Mouse (Mus musculus) embryonic facial prominence, embryonic 13.5 days (tissue): ENCODE measurements at regions not wholly inside any gene's neighbourhood (a gene's known extent, or its start where the extent isn't known, plus 50 kb on each side); places are given as distances from the start of the nearest gene placed in this dataset.

Source experiments
- ATAC-seq: fragments of 200-750 bp; cut with Nextera tagmentation; 2 replicates; pipeline ENCODE4 v1.8.0; 2017; ENCODE audit warnings: low read depth; ENCODE audit not compliant: insufficient number of reproducible peaks, insufficient read depth, low FRiP score, low TSS enrichment
- H3K27ac ChIP-seq: fragments of 300-500 bp; sonication (generic); 2 replicates; pipeline ENCODE4 v1.5.1; 2015; ENCODE audit warnings: moderate library complexity, mild to moderate bottlenecking, inconsistent platforms
- H3K27me3 ChIP-seq: fragments of 300-500 bp; sonication (generic); 2 replicates; pipeline ENCODE4 v1.6.1; 2015; ENCODE audit warnings: mild to moderate bottlenecking, inconsistent platforms
- H3K36me3 ChIP-seq: fragments of 300-500 bp; sonication (generic); 2 replicates; pipeline ENCODE4 v1.6.1; 2015; ENCODE audit warnings: mild to moderate bottlenecking, inconsistent platforms
- H3K4me1 ChIP-seq: fragments of 300-500 bp; sonication (generic); 2 replicates; pipeline ENCODE4 v1.6.1; 2015; ENCODE audit warnings: inconsistent platforms
- H3K4me2 ChIP-seq: fragments of 300-500 bp; sonication (generic); 2 replicates; pipeline ENCODE4 v1.6.1; 2015; ENCODE audit warnings: moderate library complexity, mild to moderate bottlenecking, inconsistent platforms
- H3K4me3 ChIP-seq: fragments of 300-500 bp; sonication (generic); 2 replicates; pipeline ENCODE4 v1.5.1; 2015; ENCODE audit warnings: mild to moderate bottlenecking, inconsistent platforms
- H3K9ac ChIP-seq: fragments of 300-500 bp; sonication (generic); 2 replicates; pipeline ENCODE4 v1.6.1; 2015; ENCODE audit warnings: mild to moderate bottlenecking, inconsistent platforms
- H3K9me3 ChIP-seq: fragments of 300-500 bp; sonication (generic); 2 replicates; pipeline ENCODE4 v1.6.1; 2016; ENCODE audit warnings: inconsistent platforms
- WGBS: fragments of 180-500 bp; shearing (Covaris S2); methylation state at CpG from one replicate; pipeline ENCODE4 v1.1.7; 2015; ENCODE audit warnings: mixed read lengths; 5-methylcytosine and 5-hydroxymethylcytosine counted together

DNA sequence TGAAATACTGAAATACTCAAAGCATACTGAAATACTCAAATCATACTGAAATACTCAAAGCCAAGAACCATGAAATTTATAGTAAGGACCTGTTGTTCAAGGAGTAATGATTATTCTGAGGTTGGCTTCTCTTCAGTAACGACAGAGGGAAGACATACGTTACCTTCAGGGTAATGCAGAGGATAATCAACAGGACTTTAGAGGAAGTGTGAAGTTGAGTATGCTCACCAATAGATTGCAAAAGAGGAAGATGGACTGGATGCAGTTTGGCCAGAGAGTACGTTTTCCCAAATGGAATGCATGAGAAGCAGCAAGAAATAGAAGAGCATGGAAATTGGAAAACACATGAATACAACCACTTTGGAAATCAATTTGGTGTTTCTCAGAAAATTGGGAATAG, 79.1 kb upstream of the Pdc start:
- Histone ChIP-seq H3K4me1 (no peaks in the 10 kb centered on the region), H3K27me3 (no peaks in the 10 kb centered on the region), H3K27ac (no peak overlapping the region), H3K9me3 (no peaks in the 10 kb centered on the region), H3K9ac (no peak overlapping the region), H3K4me2 (no peak overlapping the region), H3K4me3 (no peak overlapping the region), H3K36me3 (no peaks in the 10 kb centered on the region)
- 83% methylated on average over 3 of the region's 3 CpGs for WGBS
- no peak for ATAC-seq

DNA sequence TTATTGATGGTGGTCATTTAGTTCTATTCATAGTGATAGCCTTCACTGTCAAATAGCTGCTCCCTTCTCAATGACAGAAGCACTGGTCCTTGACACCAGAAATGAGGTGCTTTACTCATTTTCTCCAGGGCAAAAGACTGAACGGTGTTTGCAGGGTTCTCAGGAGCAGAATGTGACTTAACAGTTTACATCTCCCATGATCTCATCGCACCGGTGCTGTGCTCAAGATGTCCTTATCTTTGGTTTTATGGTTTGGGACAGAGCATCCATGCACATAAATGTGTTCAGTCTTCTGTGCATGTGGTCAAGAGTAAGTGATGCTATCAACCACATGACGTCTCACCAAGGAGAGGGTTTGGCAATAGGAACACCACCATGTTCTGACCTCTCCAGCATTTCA, 78.1 kb upstream of the Pdc start:
- H3K27me3 ChIP-seq = no peaks in the 10 kb centered on the region
- no peaks in the 10 kb centered on the region for H3K36me3 ChIP-seq
- no peak overlapping the region for H3K27ac ChIP-seq
- no peaks in the 10 kb centered on the region for H3K9me3 ChIP-seq
- H3K4me1 ChIP-seq = no peaks in the 10 kb centered on the region
- H3K9ac ChIP-seq = no peak overlapping the region
- 84% methylated on average over 4 of the region's 4 CpGs for WGBS
- ATAC-seq = no peak
- no peak overlapping the region for H3K4me2 ChIP-seq
- H3K4me3 ChIP-seq = no peak overlapping the region

DNA sequence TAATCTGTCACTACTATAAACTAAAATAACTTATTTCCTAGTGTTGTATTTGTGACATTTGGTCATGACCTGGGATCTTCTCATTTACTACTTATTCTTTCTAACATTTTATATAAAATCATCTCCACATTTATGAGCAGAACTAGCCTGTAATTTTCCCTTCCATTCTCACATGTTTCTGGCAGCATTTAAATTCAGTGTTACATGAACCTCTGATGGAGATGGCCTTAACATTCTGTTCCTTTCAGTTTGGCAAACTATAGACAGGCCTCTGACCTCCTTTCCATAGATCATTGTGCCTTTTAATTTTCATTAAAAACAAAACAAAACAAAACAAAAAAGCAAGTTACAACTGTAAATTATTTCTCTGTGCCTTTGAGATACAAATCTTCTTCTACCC, 77.1 kb upstream of the Pdc start:
- no peak for ATAC-seq
- H3K4me2 ChIP-seq = no peak overlapping the region
- no peaks in the 10 kb centered on the region for H3K4me1 ChIP-seq
- H3K27me3 ChIP-seq = no peaks in the 10 kb centered on the region
- H3K4me3 ChIP-seq = no peak overlapping the region
- no peaks in the 10 kb centered on the region for H3K36me3 ChIP-seq
- H3K9me3 ChIP-seq = no peaks in the 10 kb centered on the region
- H3K9ac ChIP-seq = no peak overlapping the region
- no peak overlapping the region for H3K27ac ChIP-seq

DNA sequence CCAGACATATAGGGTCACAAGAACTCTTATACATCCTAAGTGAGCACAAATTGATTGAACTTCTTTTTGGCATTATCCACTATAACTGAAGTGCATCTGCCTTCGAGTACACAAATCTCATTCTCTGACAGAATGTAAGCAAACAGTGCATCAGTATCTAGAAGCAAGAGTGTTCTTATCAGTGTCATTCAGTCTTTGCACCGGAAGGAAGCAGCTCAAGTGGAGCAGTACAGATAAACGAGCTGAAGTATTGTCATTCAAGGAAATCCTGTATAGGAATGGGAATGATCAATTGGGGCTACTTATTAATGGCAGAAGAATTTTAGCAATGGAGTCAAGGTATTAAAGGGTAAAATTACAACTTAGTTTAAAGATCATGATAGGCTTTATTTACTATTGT, 74.3 kb upstream of the Pdc start:
- Histone ChIP-seq H3K27ac (no peak overlapping the region), H3K9me3 (no peaks in the 10 kb centered on the region), H3K4me1 (no peaks in the 10 kb centered on the region), H3K27me3 (no peaks in the 10 kb centered on the region), H3K36me3 (no peaks in the 10 kb centered on the region), H3K4me2 (no peak overlapping the region), H3K4me3 (no peak overlapping the region), H3K9ac (no peak overlapping the region)
- 69% methylated on average over 3 of the region's 3 CpGs for WGBS
- no peak for ATAC-seq

DNA sequence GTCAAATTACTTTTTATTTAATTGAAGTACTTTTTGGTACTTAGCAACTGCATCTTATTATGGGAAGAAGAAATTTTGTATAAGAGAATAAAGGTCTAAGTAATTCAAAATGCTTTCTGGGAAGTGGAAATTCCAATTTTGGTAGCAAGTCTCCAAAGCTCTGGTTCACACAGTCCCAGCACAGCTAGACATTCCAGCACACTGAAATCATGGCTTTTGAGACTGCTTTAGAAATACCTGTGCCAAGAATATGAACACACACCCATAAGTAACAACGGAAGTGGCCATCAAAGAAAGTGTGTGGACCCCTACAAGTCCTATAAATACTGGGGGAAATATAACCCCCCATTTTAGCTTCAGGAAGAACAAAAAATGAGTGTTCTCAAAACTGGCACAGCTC, 67.8 kb upstream of the Pdc start:
- no peak overlapping the region for H3K9ac ChIP-seq
- no peak overlapping the region for H3K27ac ChIP-seq
- 89% methylated on average over 1 of the region's 1 CpGs for WGBS
- H3K9me3 ChIP-seq = no peaks in the 10 kb centered on the region
- H3K36me3 ChIP-seq = no peaks in the 10 kb centered on the region
- no peaks in the 10 kb centered on the region for H3K27me3 ChIP-seq
- H3K4me2 ChIP-seq = no peak overlapping the region
- no peaks in the 10 kb centered on the region for H3K4me1 ChIP-seq
- no peak for ATAC-seq
- H3K4me3 ChIP-seq = no peak overlapping the region

DNA sequence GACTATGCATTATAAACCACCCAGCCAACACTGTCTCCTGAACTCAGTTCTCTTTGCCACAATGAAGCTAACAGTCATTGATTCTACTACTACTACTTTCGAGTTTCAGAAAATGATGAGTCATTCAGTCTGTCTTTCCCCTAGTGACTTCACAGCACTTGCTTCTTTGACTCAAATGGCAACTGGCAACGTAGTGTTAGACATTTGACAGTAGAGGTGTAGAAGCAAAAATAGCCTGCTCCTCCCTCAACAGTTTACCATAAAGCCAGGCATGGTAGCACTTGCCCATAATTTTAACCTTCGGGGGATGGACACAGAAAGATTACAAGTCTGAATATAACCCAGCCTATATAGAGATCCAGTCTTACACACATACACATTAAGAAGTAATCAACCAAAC, 67.3 kb upstream of the Pdc start:
- no peaks in the 10 kb centered on the region for H3K27me3 ChIP-seq
- no peak overlapping the region for H3K9ac ChIP-seq
- no peaks in the 10 kb centered on the region for H3K9me3 ChIP-seq
- no peak overlapping the region for H3K4me3 ChIP-seq
- 82% methylated on average over 3 of the region's 3 CpGs for WGBS
- H3K4me1 ChIP-seq = no peaks in the 10 kb centered on the region
- H3K4me2 ChIP-seq = no peak overlapping the region
- no peak for ATAC-seq
- no peaks in the 10 kb centered on the region for H3K36me3 ChIP-seq
- H3K27ac ChIP-seq = no peak overlapping the region

DNA sequence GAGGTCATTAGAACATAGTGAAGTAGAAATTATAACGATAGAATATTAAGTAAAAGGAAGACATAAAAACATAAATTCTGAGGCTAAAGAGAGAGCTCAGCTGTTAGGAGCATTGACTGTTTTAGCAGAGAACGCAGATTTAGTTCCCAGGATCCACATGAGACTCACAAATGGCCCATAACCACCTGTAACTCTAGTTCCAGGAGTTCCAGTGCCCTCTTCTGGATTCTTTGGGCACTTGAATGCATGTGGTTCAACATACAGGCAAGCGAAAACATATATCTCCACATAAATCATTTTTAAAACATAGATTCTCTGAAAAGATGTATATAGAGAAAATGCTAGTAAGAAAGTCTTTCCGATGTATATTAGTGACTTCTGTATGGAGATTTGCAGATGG, 61.6 kb upstream of the Pdc start:
- Histone ChIP-seq H3K4me3 (no peak overlapping the region), H3K9ac (no peak overlapping the region), H3K4me2 (no peak overlapping the region), H3K27ac (no peak overlapping the region), H3K36me3 (no peaks in the 10 kb centered on the region), H3K9me3 (no peaks in the 10 kb centered on the region), H3K27me3 (no peaks in the 10 kb centered on the region), H3K4me1 (no peaks in the 10 kb centered on the region)
- WGBS = 71% methylated on average over 4 of the region's 4 CpGs
- ATAC-seq = no peak

DNA sequence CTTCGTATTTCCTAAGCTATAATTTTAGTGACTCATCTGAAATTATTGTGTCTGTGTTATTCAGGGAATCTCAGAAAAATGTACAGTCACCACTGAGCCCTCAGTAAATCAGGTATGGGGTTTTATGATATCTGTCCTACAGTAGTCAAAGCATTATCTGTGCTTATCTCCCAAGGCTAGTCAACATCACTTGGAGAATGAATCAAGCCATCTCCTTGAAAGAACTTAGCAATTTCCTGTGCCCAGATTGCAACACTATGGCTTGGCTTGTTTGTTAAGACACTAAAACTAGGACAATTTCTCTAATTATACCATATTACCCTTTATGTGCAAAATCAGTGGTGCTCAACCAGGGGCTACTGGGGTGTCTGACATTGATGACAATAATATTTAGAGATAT, 58.9 kb upstream of the Pdc start:
- H3K4me3 ChIP-seq = no peak overlapping the region
- no peak overlapping the region for H3K4me2 ChIP-seq
- ATAC-seq = no peak
- H3K27me3 ChIP-seq = no peaks in the 10 kb centered on the region
- no peaks in the 10 kb centered on the region for H3K9me3 ChIP-seq
- WGBS = 85% methylated on average over 1 of the region's 1 CpGs
- H3K4me1 ChIP-seq = no peaks in the 10 kb centered on the region
- no peaks in the 10 kb centered on the region for H3K36me3 ChIP-seq
- no peak overlapping the region for H3K9ac ChIP-seq
- H3K27ac ChIP-seq = no peak overlapping the region

DNA sequence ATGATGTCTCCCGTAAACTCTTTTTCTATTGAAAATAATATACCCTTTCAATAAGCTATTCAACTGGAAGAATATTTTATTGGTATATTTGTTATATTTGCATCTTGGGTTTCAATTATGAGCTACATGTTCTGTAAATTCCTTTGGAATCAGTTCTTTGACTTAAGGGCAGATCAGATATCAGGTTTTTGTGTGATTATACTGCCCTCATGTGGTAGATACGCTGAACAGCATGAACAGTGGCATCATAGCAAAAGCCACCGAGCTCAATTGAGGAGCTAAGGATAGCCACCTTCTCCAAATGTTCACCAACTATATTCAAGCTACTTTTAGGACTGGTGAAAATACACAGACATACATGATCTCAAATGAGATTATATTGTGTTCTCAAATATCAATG, 52.7 kb upstream of the Pdc start:
- Histone ChIP-seq H3K27ac (no peak overlapping the region), H3K9ac (no peak overlapping the region), H3K27me3 (no peaks in the 10 kb centered on the region), H3K4me2 (no peak overlapping the region), H3K9me3 (no peaks in the 10 kb centered on the region), H3K4me3 (no peak overlapping the region), H3K36me3 (no peaks in the 10 kb centered on the region), H3K4me1 (no peaks in the 10 kb centered on the region)
- 40% methylated on average over 3 of the region's 3 CpGs for WGBS
- ATAC-seq = no peak

DNA sequence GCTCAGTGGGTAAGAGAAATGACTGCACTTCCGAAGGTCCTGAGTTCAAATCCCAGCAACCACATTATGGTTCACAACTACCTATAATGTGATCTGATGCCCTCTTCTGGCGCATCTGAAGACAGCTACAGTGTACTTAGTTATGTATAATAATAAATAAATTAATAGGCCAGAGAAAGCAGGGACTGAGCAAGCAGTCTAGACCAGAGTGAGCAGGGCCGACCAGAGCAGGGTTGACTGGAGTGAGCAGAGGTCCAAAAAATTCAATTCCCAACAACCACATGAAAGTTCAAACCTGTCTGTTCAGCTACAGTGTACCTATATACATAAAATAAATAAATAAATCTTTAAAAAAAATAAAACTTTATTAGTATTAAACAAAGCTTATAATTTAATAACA, 52.2 kb upstream of the Pdc start:
- 85% methylated on average over 3 of the region's 3 CpGs for WGBS
- H3K4me3 ChIP-seq = no peak overlapping the region
- no peak for ATAC-seq

More for the DNA sequence above, 52.2 kb upstream of the Pdc start:
- Histone ChIP-seq H3K27ac (no peak overlapping the region), H3K4me2 (no peak overlapping the region), H3K9me3 (no peaks in the 10 kb centered on the region), H3K36me3 (no peaks in the 10 kb centered on the region), H3K9ac (no peak overlapping the region), H3K4me1 (no peaks in the 10 kb centered on the region), H3K27me3 (no peaks in the 10 kb centered on the region)
